Mouse (Mus musculus): ENCODE measurements around the gene Rpl10. TPM values are rescaled to one million over a fixed set of nuclear protein-coding genes. Genes with fewer than 3 reads are reported as not detected.

Rpl10 gene
- polyA plus RNA-seq (2015; fragmentation: Nextera tagmentation; extraction: Ambion mirVana) = 431 and 454 TPM in 2 replicates

DNA sequence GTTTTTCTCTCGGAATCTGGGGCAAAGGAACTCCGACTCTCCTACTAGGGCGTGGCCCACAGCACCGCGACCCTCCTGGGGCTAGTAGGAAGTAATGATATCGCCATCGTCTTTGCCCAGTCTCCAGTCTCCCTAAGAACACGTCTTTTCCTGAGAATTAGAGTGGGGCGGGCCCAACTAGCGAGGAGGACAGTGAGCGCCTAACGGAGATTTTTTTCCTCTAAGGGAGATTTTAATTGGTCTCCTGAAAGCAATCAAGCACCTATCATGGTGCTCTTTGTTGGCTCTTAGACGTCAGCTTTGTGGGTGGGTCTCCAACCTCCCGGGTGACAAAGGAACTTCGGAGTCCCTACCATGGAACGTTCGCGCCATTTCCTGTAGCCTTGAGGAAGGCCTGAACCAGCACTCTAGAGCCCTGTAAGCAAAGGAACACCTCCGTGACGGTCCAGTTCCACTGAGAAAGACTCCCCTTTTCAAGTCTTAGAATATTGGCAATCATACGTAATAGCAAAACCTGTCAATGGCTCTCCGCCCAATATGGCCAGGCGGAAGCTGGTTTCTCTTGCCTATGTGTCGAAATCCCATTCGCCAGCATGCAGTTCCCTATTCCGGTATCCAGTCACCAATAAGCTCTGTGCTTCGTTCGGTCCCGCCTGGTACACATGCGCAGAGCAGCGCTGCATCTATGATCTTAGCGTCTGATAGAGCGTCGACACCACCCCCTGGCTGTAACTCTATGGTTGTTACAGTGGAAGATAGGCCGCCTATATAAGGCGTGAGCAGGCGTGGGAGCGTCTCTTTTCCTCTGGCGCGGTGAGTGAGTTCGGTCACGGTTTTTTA is at the start of gene Rpl10:
Gene Rpl10, plus strand, starts transcription at position 751 of the 840 bp plus-strand sequence.

DNA sequence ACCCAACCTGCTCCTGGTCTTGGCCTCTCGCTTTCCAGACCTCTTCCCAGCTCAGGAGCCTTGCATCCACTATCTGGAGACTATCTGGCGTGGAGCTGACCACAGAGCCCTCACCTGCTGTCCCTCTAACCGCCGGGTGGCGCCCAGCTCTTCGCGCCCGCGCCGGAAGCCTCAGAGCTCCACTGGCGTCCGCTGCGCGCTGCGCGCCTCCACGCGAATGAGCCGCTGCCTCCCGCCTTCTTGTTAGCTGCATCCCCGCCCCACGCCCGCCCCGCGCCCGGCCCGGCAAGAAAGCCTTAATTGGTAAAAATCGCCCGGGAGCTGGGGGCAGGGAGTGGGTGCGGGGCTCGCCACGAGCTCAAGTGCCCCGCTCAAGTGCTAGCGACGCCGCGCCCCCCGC is 21.0 kb upstream of the Rpl10 start, which contains the start of gene Flna:
Gene Flna, minus strand, starts transcription at position 206 of the 400 bp plus-strand sequence.

DNA sequence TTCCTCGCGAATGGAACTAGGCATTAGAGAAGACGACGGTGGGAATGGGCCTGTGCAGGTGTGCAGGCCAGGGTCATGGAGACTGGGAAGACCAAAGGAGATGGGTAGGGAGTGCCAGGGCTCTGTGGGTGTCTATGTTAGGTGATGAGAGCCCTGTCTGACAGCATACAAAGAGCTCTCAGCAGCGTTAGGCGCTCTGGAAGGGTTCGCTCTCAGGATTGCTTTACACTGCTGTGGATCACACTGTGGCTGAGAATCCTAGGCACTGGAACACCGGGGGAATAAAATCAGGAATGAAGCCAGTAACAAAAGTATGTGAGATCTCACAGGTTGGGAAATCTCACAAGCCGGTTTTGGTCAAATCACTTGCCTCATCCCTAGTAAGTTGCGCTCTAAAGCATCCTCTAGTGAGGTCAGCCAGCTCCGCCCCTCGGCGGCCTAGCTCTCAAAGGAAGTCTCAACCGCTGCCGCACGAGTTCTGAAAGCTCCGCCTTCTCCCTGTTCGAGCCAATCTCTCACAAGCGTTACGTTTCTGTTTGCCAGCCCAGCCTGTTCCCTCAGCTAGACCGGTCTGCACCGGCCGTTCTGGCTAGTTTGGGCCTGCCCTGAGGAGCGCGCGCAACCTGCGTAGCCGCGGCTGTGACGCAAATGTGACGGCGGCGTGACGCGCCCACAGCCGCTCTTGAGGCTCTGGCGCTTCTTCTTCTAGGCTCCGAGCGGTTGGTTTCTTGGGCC is 16.3 kb upstream of the Rpl10 start, which contains the start of gene Emd:
Gene Emd, plus strand, starts transcription at position 535 of the 735 bp plus-strand sequence.

DNA sequence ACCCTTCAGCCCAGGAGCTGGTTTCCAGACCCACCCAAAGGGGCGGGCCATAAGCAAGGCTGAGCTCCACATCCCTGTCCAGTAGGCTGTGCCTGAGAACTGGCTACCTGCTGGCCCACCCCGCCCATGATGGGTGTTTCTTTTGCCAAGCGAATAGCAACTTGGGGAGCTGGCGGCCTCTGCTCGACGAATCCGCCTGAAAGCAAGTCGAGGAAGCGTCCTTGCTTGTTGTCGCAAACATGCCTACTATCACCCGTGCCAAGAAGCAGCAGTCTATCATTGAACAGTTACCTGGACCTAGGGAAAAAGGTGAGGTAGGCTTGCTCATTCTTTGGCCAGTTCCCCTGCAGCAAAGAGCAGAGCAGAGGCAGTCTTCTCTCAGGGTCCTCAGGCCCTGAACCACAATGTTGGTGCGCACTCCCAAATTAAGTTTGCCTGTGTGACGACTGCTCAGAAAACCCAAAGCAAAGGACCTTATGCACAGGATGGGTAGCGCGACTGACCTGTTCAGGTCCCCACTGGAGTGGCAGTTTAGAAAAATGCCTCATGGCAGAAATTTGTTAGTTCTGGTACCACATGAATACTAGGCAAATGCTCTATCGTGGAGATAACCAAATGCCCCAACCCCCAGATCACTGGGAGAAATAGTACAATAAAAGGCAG is 11.3 kb downstream of the Rpl10 start, which contains the start of the genes Taz and Dnase1l1:
Gene Taz, plus strand, starts transcription at position 181 of the 663 bp plus-strand sequence.
Gene Dnase1l1, minus strand, starts transcription at position 606 of the 663 bp plus-strand sequence.

DNA sequence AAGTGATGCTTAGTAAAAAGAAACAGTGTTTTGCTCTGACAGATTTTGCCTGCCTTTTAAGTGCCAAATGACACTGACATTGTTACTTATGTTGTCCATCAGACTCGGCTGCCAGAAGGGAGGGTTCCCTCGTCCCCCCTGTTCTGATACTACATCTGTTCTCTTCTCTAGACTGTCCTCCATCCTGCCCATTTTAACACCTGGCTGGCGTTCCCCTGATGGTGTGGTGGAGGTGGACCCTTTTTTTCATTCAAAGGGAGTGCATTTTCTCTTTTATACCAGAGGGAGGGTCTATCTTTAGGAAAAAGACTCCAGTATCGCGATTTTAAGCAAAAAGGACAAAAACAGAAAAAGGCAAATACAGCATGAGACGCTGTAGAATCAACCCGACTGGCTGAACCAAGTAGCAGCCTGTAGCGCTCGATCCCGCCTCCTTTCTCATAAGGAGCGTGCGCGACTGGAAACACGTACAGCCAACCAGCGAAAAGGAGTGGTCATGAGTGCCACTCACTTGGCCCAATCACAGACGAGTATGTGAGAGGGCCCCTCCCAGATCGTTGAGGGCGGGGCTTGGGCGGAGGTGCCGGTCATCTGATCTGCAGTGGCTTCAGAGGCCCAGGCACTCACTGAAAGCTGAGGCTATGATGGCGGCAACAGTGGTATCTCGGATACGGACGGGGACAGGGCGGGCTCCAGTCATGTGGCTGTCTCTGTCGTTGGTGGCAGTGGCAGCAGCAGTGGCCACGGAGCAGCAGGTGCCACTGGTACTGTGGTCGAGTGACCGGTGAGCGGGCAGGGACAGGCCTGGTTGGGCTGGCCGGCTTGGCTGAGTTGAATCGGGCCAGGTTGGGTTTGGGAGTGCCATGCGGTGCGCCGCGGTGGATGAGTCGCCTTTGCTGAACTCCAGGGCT is 26.2 kb downstream of the Rpl10 start, which contains the start of gene Atp6ap1:
Gene Atp6ap1, plus strand, starts transcription at position 560 of the 911 bp plus-strand sequence.

DNA sequence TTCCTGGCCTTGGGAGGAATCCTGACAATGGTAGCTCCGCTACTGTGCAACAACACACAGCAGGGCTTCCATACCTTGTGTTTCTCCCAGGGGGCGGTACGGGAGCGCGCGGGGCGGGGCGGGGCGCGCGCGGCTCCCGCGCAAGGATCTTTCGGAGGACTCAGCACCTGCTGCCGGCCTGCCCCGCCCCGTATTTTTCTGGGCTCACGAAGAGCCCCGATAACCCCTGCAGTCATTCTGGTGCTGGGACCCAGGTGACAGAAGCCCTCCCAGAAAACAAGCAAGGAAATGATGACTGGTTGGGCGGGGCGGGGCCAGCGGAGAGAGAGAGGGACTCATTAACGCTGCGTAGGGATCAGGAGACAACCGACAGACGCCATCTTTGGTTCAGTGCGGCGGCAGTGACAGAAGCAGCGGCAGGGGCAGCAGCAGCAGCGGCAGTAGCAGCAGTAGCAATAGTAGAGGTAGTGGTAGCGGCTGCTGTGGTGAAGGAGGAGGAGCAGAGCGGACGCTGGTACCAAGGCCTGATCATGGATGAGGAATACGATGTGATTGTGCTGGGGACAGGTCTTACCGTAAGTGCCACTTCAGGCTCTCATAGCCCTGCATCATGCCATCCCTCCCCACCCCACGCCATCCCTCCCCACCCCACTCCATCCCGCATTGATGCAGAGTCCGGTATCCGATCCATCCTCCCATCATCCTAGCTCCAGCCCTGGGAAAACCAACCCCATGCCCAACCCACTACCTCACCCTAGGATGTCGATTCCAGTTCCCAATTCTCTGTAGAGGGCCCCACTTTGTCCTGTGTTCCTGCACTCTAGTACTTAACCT is 34.5 kb downstream of the Rpl10 start, which contains the start of gene Gdi1:
Gene Gdi1, plus strand, starts transcription at position 132 of the 834 bp plus-strand sequence.

DNA sequence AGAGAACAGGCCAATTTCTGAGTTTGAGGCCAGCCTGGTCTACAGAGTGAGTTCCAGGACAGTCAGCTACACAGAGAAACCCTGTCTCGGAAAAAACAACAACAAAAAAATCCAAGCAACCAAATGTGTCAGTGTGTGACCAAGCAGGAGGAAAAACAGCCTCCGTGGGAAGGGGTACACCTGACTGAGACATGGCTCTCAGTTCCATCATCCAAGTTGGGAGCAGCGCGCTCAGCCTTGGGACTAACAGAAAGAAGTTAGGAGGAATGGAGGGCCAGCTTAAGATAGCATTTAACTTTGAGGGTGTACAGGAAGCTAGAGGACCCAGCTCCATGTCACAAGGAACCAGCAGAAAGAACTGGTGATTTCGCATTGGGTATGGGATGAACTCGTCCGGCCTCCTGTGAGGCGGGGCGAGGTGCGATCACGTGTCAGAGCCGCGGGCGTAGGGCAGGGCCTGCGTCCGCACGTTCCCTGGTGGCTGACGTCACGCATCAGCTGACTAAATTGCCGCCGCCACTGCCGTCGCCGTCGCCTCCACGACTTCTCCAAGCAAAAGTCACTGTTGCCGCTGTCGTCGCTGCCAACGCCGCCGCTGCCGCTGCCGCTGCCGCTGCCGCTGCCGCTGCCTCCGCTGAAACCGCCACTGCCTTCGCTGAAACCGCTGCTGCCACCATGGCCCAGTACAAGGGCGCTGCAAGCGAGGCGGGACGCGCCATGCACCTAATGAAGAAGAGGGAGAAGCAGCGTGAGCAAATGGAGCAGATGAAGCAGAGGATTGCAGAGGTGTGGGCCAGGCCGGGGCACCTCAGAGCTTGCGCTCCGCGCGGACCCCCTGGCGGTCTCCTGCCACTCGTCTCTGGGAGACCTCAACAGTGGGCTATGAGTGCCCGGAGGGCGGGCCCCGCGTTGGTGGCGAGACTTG is 42.2 kb downstream of the Rpl10 start, which contains the start of gene Fam50a:
Gene Fam50a, plus strand, starts transcription at position 494 of the 925 bp plus-strand sequence.

Small RNAs within 50 kb of the gene (microRNA-seq; reads per million reads assigned to microRNA genes)
- gene Mir7091 (1.1 to 1.3 reads per million in 2 experiments), gene Mir7092 (0 to 0.42 reads per million in 2 experiments)

Other genes with a start within 250 kb of the Rpl10 start
- 37.5 and 40.1 TPM in 2 replicates for gene Irak1, start 246.9 kb upstream of the Rpl10 start, polyA plus RNA-seq (2015; fragmentation: Nextera tagmentation; extraction: Ambion mirVana)
- gene Opn1mw, start 143.3 kb upstream of the Rpl10 start, polyA plus RNA-seq (2015; fragmentation: Nextera tagmentation; extraction: Ambion mirVana) = 0.79 TPM in 1 of 2 replicates, not detected in the other
- 14.6 and 14.9 TPM in 2 replicates for gene Mecp2, start 135.4 kb upstream of the Rpl10 start, polyA plus RNA-seq (2015; fragmentation: Nextera tagmentation; extraction: Ambion mirVana)
- gene Tex28, start 103.0 kb upstream of the Rpl10 start, polyA plus RNA-seq (2015; fragmentation: Nextera tagmentation; extraction: Ambion mirVana) = not detected in 2 replicates
- gene Tktl1, start 93.6 kb upstream of the Rpl10 start, polyA plus RNA-seq (2015; fragmentation: Nextera tagmentation; extraction: Ambion mirVana) = not detected in 2 replicates
- gene Flna, start 21.0 kb upstream of the Rpl10 start, polyA plus RNA-seq (2015; fragmentation: Nextera tagmentation; extraction: Ambion mirVana) = 55.4 and 60.8 TPM in 2 replicates
- 8.9 and 9.7 TPM in 2 replicates for gene Emd, start 16.1 kb upstream of the Rpl10 start, polyA plus RNA-seq (2015; fragmentation: Nextera tagmentation; extraction: Ambion mirVana)
- 67.0 and 73.2 TPM in 2 replicates for gene Taz, start 11.1 kb downstream of the Rpl10 start, polyA plus RNA-seq (2015; fragmentation: Nextera tagmentation; extraction: Ambion mirVana)
- 46.5 and 53.2 TPM in 2 replicates for gene Dnase1l1, start 11.5 kb downstream of the Rpl10 start, polyA plus RNA-seq (2015; fragmentation: Nextera tagmentation; extraction: Ambion mirVana)
- gene Atp6ap1, start 26.3 kb downstream of the Rpl10 start, polyA plus RNA-seq (2015; fragmentation: Nextera tagmentation; extraction: Ambion mirVana) = 71.0 and 77.7 TPM in 2 replicates
- 65.1 and 70.0 TPM in 2 replicates for gene Gdi1, start 34.2 kb downstream of the Rpl10 start, polyA plus RNA-seq (2015; fragmentation: Nextera tagmentation; extraction: Ambion mirVana)
- 36.6 and 42.8 TPM in 2 replicates for gene Fam50a, start 42.2 kb downstream of the Rpl10 start, polyA plus RNA-seq (2015; fragmentation: Nextera tagmentation; extraction: Ambion mirVana)
- gene Plxna3, start 58.3 kb downstream of the Rpl10 start, polyA plus RNA-seq (2015; fragmentation: Nextera tagmentation; extraction: Ambion mirVana) = 1.9 and 2.5 TPM in 2 replicates
- 63.8 and 71.3 TPM in 2 replicates for gene Lage3, start 82.8 kb downstream of the Rpl10 start, polyA plus RNA-seq (2015; fragmentation: Nextera tagmentation; extraction: Ambion mirVana)
- gene Ubl4a, start 102.4 kb downstream of the Rpl10 start, polyA plus RNA-seq (2015; fragmentation: Nextera tagmentation; extraction: Ambion mirVana) = 53.7 and 55.0 TPM in 2 replicates
- 8.3 and 8.4 TPM in 2 replicates for gene Slc10a3, start 102.5 kb downstream of the Rpl10 start, polyA plus RNA-seq (2015; fragmentation: Nextera tagmentation; extraction: Ambion mirVana)
- gene Fam3a, start 122.5 kb downstream of the Rpl10 start, polyA plus RNA-seq (2015; fragmentation: Nextera tagmentation; extraction: Ambion mirVana) = 23.3 and 28.6 TPM in 2 replicates
- gene Ikbkg, start 122.5 kb downstream of the Rpl10 start, polyA plus RNA-seq (2015; fragmentation: Nextera tagmentation; extraction: Ambion mirVana) = 14.9 and 15.4 TPM in 2 replicates
- 8.1 and 17.5 TPM in 2 replicates for gene G6pdx, start 158.4 kb downstream of the Rpl10 start, polyA plus RNA-seq (2015; fragmentation: Nextera tagmentation; extraction: Ambion mirVana)
- 0.33 TPM in 1 of 2 replicates, not detected in the other for gene Gm6880, start 210.6 kb downstream of the Rpl10 start, polyA plus RNA-seq (2015; fragmentation: Nextera tagmentation; extraction: Ambion mirVana)

Data from skeletal muscle tissue, postnatal 0 days (tissue).